Mouse (Mus musculus) MN1 (cell line): ENCODE results near the gene Chpf.
A peak's percentile ranks its signal among the peaks of the same experiment; 100 is the strongest.

Experiments
- DNase-seq: peaks from one replicate; pipeline ENCODE4 v3.0.0-alpha.2; 2016; ENCODE audit warnings: low spot score

Chpf gene

GRCm38 (mm10) chr1:75440661-75441060 lies 38.4 kb downstream of the Chpf start:
- no peak for DNase-seq

GRCm38 (mm10) chr1:75438782-75439181 lies 40.3 kb downstream of the Chpf start:
- no peak for DNase-seq

GRCm38 (mm10) chr1:75435475-75436328 lies 43.4 kb downstream of the Chpf start, which contains the start of gene Gmppa:
Gene Gmppa (plus strand): TSS chr1:75435930.
- DNase-seq = peak; percentile 89

GRCm38 (mm10) chr1:75425796-75426471 lies 53.2 kb downstream of the Chpf start:
- peak; percentile 71 for DNase-seq
